13 mouse cellular contexts compared by ENCODE assay signal in genomic region chr8:79173606-79174005, GRCm38 (mm10).
A peak's percentile ranks its signal among the peaks of the same experiment; 100 is the strongest.
DNase-seq lines count a peak whose midpoint lies in the region; ATAC-seq and TF ChIP-seq lines count a peak whose summit lies in the region.
"Had no signal": no experiment of that assay in that cellular context is flagged by ENCODE, and none has a peak within 500 bp of the region (broad histone marks: within the 10 kb centered on the region; RNA-seq: fewer than 3 reads in every experiment).

No protein-coding gene starts in this region.

- H3K4me1 ChIP-seq in forebrain, embryonic 11.5 days (replicated peaks; ENCODE audit: control insufficient read depth, insufficient read depth, low read length), result no peaks in the 10 kb centered on the region
- no peaks in the 10 kb centered on the region for H3K4me1 ChIP-seq in forebrain, postnatal 0 days (ENCODE audit: insufficient read depth)
- peaks cover 10% of the 10 kb centered on the region for H3K4me1 ChIP-seq in kidney, embryonic 16.5 days (ENCODE audit: insufficient read depth, low read length)
- H3K4me1 ChIP-seq in forebrain, embryonic 16.5 days (replicated peaks; ENCODE audit: control insufficient read depth, insufficient read depth, low read length), result no peaks in the 10 kb centered on the region
- H3K4me1 ChIP-seq in midbrain, embryonic 15.5 days, result peaks cover 2% of the 10 kb centered on the region; the same call in 1 of the 2 replicates
- H3K4me1 ChIP-seq: liver, embryonic 13.5 days had no signal

- no peak for TF ChIP-seq CTCF in forebrain, postnatal 0 days (IDR thresholded peaks at IDR 0.05; ENCODE audit: low read depth)

- H3K9me3 ChIP-seq in forebrain, embryonic 11.5 days (ENCODE audit: control insufficient read depth, low read length), result no peaks in the 10 kb centered on the region
- no peaks in the 10 kb centered on the region for H3K9me3 ChIP-seq in forebrain, postnatal 0 days (ENCODE audit: low read length)
- H3K9me3 ChIP-seq in kidney, embryonic 16.5 days (ENCODE audit: low read length), result no peaks in the 10 kb centered on the region
- H3K9me3 ChIP-seq in forebrain, embryonic 16.5 days (ENCODE audit: control insufficient read depth, low read length), result no peaks in the 10 kb centered on the region
- H3K9me3 ChIP-seq in midbrain, embryonic 15.5 days, result no peaks in the 10 kb centered on the region
- H3K9me3 ChIP-seq: embryonic facial prominence, embryonic 13.5 days; G1E; liver, embryonic 13.5 days had no signal

- no peak overlapping the region for H3K9ac ChIP-seq in forebrain, embryonic 11.5 days (ENCODE audit: low read length)
- H3K9ac ChIP-seq in forebrain, postnatal 0 days, result no peak overlapping the region
- no peak overlapping the region for H3K9ac ChIP-seq in kidney, embryonic 16.5 days (replicated peaks; ENCODE audit: low read length)
- H3K9ac ChIP-seq in forebrain, embryonic 16.5 days (replicated peaks; ENCODE audit: low read depth, low read length), result no peak overlapping the region
- no peak overlapping the region for H3K9ac ChIP-seq in midbrain, embryonic 15.5 days
- H3K9ac ChIP-seq: embryonic facial prominence, embryonic 13.5 days; liver, embryonic 13.5 days had no signal

- H3K4me3 ChIP-seq in forebrain, embryonic 11.5 days (ENCODE audit: low read depth, low read length), result no peak overlapping the region
- H3K4me3 ChIP-seq in forebrain, postnatal 0 days (ENCODE audit: low read depth, low read length), result no peak overlapping the region
- no peak overlapping the region for H3K4me3 ChIP-seq in kidney, embryonic 16.5 days (ENCODE audit: low read length)
- no peak overlapping the region for H3K4me3 ChIP-seq in forebrain, embryonic 16.5 days (replicated peaks; ENCODE audit: low read length)
- no peak overlapping the region for H3K4me3 ChIP-seq in midbrain, embryonic 15.5 days
- H3K4me3 ChIP-seq: embryonic facial prominence, embryonic 13.5 days; liver, embryonic 13.5 days had no signal

- no peaks in the 10 kb centered on the region; the same call in 1 of the 2 replicates for H3K36me3 ChIP-seq in forebrain, embryonic 11.5 days (ENCODE audit: control insufficient read depth, insufficient read depth, low read length)
- H3K36me3 ChIP-seq in forebrain, postnatal 0 days (ENCODE audit: insufficient read depth), result no peaks in the 10 kb centered on the region; the same call in 1 of the 2 replicates
- peaks cover 3% of the 10 kb centered on the region for H3K36me3 ChIP-seq in kidney, embryonic 16.5 days (ENCODE audit: insufficient read depth, low read length)
- H3K36me3 ChIP-seq in forebrain, embryonic 16.5 days (ENCODE audit: control insufficient read depth, insufficient read depth), result no peaks in the 10 kb centered on the region
- 0 out of 2 replicates have a peak, but pooled peaks cover 1% of the 10 kb centered on the region for H3K36me3 ChIP-seq in midbrain, embryonic 15.5 days (replicated peaks)
- H3K36me3 ChIP-seq: liver, embryonic 13.5 days had no signal

- no peak overlapping the region for H3K27ac ChIP-seq in forebrain, embryonic 11.5 days (ENCODE audit: low read depth, low read length)
- H3K27ac ChIP-seq in forebrain, postnatal 0 days (ENCODE audit: low read depth, low read length), result no peak overlapping the region
- no peak overlapping the region for H3K27ac ChIP-seq in kidney, embryonic 16.5 days (ENCODE audit: low read length)
- H3K27ac ChIP-seq in forebrain, embryonic 16.5 days (ENCODE audit: low read length), result no peak overlapping the region
- no peak overlapping the region for H3K27ac ChIP-seq in midbrain, embryonic 15.5 days
- H3K27ac ChIP-seq: embryonic facial prominence, embryonic 13.5 days; liver, embryonic 13.5 days had no signal

- DNase-seq in forebrain, embryonic 11.5 days (ENCODE audit: low spot score), result no peak
- DNase-seq in forebrain, postnatal 0 days, result no peak
- DNase-seq in kidney, adult 11 months, result no peak
- no peak for DNase-seq in embryo, embryonic 10 days (ENCODE audit: low spot score)
- DNase-seq: cerebellum, adult 9-11 months; gastrocnemius, postnatal 25 days; kidney, postnatal 10 days; liver, embryonic 13.5 days had no signal

- ATAC-seq in forebrain, embryonic 11.5 days (replicated peaks; ENCODE audit: low FRiP score), result 0 out of 2 replicates have a peak, but pooled peaks have one; percentile 18
- ATAC-seq in forebrain, postnatal 0 days, result no peak
- 0 out of 2 replicates have a peak, but pooled peaks have one; percentile 21 for ATAC-seq in kidney, embryonic 16.5 days (ENCODE audit: low FRiP score, low TSS enrichment)
- ATAC-seq in forebrain, embryonic 16.5 days, result 0 out of 2 replicates have a peak, but pooled peaks have one; percentile 23
- peak; percentile 67; the same call in 1 of the 2 replicates for ATAC-seq in midbrain, embryonic 15.5 days (replicated peaks)

- 76% methylated on average over 4 of the region's 4 CpGs for WGBS in forebrain, embryonic 11.5 days
- 65% methylated on average over 4 of the region's 4 CpGs for WGBS in forebrain, postnatal 0 days
- 44% methylated on average over 4 of the region's 4 CpGs for WGBS in kidney, embryonic 16.5 days
- WGBS in forebrain, embryonic 16.5 days, result 60% methylated on average over 4 of the region's 4 CpGs
- WGBS in midbrain, embryonic 15.5 days, result 54% methylated on average over 4 of the region's 4 CpGs

- H3K27me3 ChIP-seq in forebrain, embryonic 11.5 days (ENCODE audit: control insufficient read depth, insufficient read depth, low read length), result no peaks in the 10 kb centered on the region
- H3K27me3 ChIP-seq in forebrain, postnatal 0 days (ENCODE audit: insufficient read depth, low read length), result no peaks in the 10 kb centered on the region
- no peaks in the 10 kb centered on the region for H3K27me3 ChIP-seq in kidney, embryonic 16.5 days (ENCODE audit: insufficient read depth, low read length)
- H3K27me3 ChIP-seq in forebrain, embryonic 16.5 days (replicated peaks; ENCODE audit: control insufficient read depth, insufficient read depth, low read length), result no peaks in the 10 kb centered on the region
- H3K27me3 ChIP-seq in midbrain, embryonic 15.5 days (replicated peaks), result no peaks in the 10 kb centered on the region
- H3K27me3 ChIP-seq: embryonic facial prominence, embryonic 13.5 days; liver, embryonic 13.5 days had no signal

- H3K4me2 ChIP-seq in forebrain, embryonic 11.5 days (ENCODE audit: low read depth, low read length, severe bottlenecking), result no peak overlapping the region
- no peak overlapping the region for H3K4me2 ChIP-seq in forebrain, postnatal 0 days (ENCODE audit: low read depth)
- no peak overlapping the region for H3K4me2 ChIP-seq in kidney, embryonic 16.5 days (replicated peaks; ENCODE audit: low read depth, low read length)
- H3K4me2 ChIP-seq in forebrain, embryonic 16.5 days (ENCODE audit: low read length), result no peak overlapping the region
- no peak overlapping the region for H3K4me2 ChIP-seq in midbrain, embryonic 15.5 days
- H3K4me2 ChIP-seq: embryonic facial prominence, embryonic 13.5 days; liver, embryonic 13.5 days had no signal
